Mouse (Mus musculus) MEL (cell line): ENCODE measurements at regions not wholly inside any gene's neighbourhood (a gene's known extent, or its start where the extent isn't known, plus 50 kb on each side); places are given as distances from the start of the nearest gene placed in this dataset.

Source experiments
- DNase-seq: peaks from one replicate; pipeline ENCODE4 v3.0.0; 2011; ENCODE audit warnings: low read depth, low spot score
- H3K27ac ChIP-seq: 2 replicates; pipeline ENCODE4 v1.5.1; 2012; ENCODE audit warnings: low read depth, mild to moderate bottlenecking, control low read depth, low read length, moderate library complexity; ENCODE audit not compliant: control insufficient read depth
- H3K27me3 ChIP-seq, 2 experiments: fragments of 150-350 bp in 1 of 2; sonication (generic) in 1 of 2; 2 replicates each; pipeline ENCODE4 v1.6.1; 2012; ENCODE audit warnings: low read length in 2 of 2, mild to moderate bottlenecking in 2 of 2, improper control_type of control experiment in 1 of 2, moderate library complexity in 1 of 2; ENCODE audit not compliant: insufficient read depth in 2 of 2, control insufficient read depth in 1 of 2
- H3K36me3 ChIP-seq, 2 experiments: 2 replicates each; pipeline ENCODE4 v1.6.1; 2012 to 2014; ENCODE audit warnings: low read length in 2 of 2, improper control_type of control experiment in 1 of 2, inconsistent platforms in 1 of 2, mild to moderate bottlenecking in 1 of 2; ENCODE audit not compliant: insufficient read depth in 2 of 2, control insufficient read depth in 1 of 2
- H3K4me1 ChIP-seq, 2 experiments: fragments of 150-350 bp in 1 of 2; sonication (generic) in 1 of 2; 2 replicates each; pipeline ENCODE4 v1.6.1; 2012; ENCODE audit warnings: low read length in 2 of 2, improper control_type of control experiment in 1 of 2, mild to moderate bottlenecking in 1 of 2; ENCODE audit not compliant: insufficient read depth in 2 of 2, control insufficient read depth in 1 of 2
- H3K4me3 ChIP-seq, 2 experiments: fragments of 150-350 bp in 1 of 2; sonication (generic) in 1 of 2; 2 replicates each; pipeline ENCODE4 v1.5.1; 2012; ENCODE audit warnings: low read depth in 2 of 2, low read length in 2 of 2, mild to moderate bottlenecking in 2 of 2, moderate library complexity in 2 of 2, control low read depth in 1 of 2, improper control_type of control experiment in 1 of 2; ENCODE audit not compliant: control insufficient read depth in 1 of 2, insufficient read depth in 1 of 2
- H3K79me2 ChIP-seq: 2 replicates; pipeline ENCODE4 v1.6.1; 2012; ENCODE audit warnings: mild to moderate bottlenecking, low read length, moderate library complexity; ENCODE audit not compliant: control insufficient read depth, poor library complexity, insufficient read depth
- H3K9ac ChIP-seq: 2 replicates; pipeline ENCODE4 v1.6.1; 2012; ENCODE audit warnings: low read depth, mild to moderate bottlenecking, control low read depth, low read length, moderate library complexity; ENCODE audit not compliant: control insufficient read depth, poor library complexity, severe bottlenecking
- H3K9me3 ChIP-seq: fragments of 150-350 bp; sonication (generic); replicated peaks from 2 replicates; pipeline ENCODE4 v1.6.1; 2012; ENCODE audit warnings: mild to moderate bottlenecking, low read length, improper control_type of control experiment, moderate library complexity; ENCODE audit not compliant: insufficient read depth
- CHD1 ChIP-seq: IDR thresholded peaks from 2 replicates; pipeline ENCODE4 v1.6.1; 2012; ENCODE audit warnings: low read depth, mild to moderate bottlenecking, inconsistent platforms, low read length, improper control_type of control experiment
- CHD2 ChIP-seq: IDR thresholded peaks from 2 replicates; pipeline ENCODE4 v1.6.1; 2011; ENCODE audit warnings: low read length, improper control_type of control experiment
- ELF1 ChIP-seq: IDR thresholded peaks from 2 replicates; pipeline ENCODE4 v1.6.1; 2014; ENCODE audit warnings: low read depth, mild to moderate bottlenecking, inconsistent platforms, low read length, improper control_type of control experiment, moderate library complexity
- EP300 ChIP-seq, 2 experiments: IDR thresholded peaks; 2 replicates each; pipeline ENCODE4 v1.6.1; 2011; ENCODE audit warnings: improper control_type of control experiment in 2 of 2, low read length in 2 of 2, low read depth in 1 of 2, mild to moderate bottlenecking in 1 of 2
- GABPA ChIP-seq: IDR thresholded peaks from 2 replicates; pipeline ENCODE4 v1.6.1; 2012; ENCODE audit warnings: low read depth, mild to moderate bottlenecking, inconsistent platforms, low read length, improper control_type of control experiment, moderate library complexity
- GATA1 ChIP-seq: IDR thresholded peaks from 2 replicates; pipeline ENCODE4 v1.6.1; 2011; ENCODE audit warnings: low read depth, low read length, improper control_type of control experiment
- HCFC1 ChIP-seq: IDR thresholded peaks from 2 replicates; pipeline ENCODE4 v1.6.1; 2012; ENCODE audit warnings: low read depth, mild to moderate bottlenecking, inconsistent platforms, low read length, improper control_type of control experiment, moderate library complexity
- JUND ChIP-seq: IDR thresholded peaks from 2 replicates; pipeline ENCODE4 v1.6.1; 2011; ENCODE audit warnings: low read depth, mild to moderate bottlenecking, improper control_type of control experiment, low read length
- KAT2A ChIP-seq: conservative IDR thresholded peaks from 2 replicates; pipeline ENCODE4 v1.6.1; 2012; ENCODE audit warnings: low read depth, low read length, improper control_type of control experiment, inconsistent platforms
- MAX ChIP-seq: IDR thresholded peaks from 2 replicates; pipeline ENCODE4 v1.6.1; 2011; ENCODE audit warnings: low read length, improper control_type of control experiment
- MAZ ChIP-seq: IDR thresholded peaks from 2 replicates; pipeline ENCODE4 v1.6.1; 2012; ENCODE audit warnings: low read depth, mild to moderate bottlenecking, inconsistent platforms, low read length, improper control_type of control experiment
- MXI1 ChIP-seq: IDR thresholded peaks from 2 replicates; pipeline ENCODE4 v1.6.1; 2011; ENCODE audit warnings: mild to moderate bottlenecking, low read depth, low read length, improper control_type of control experiment
- MYB ChIP-seq: IDR thresholded peaks from 2 replicates; pipeline ENCODE4 v1.6.1; 2011; ENCODE audit warnings: mild to moderate bottlenecking, low read depth, low read length, improper control_type of control experiment
- MYC ChIP-seq: IDR thresholded peaks from 2 replicates; pipeline ENCODE4 v1.6.1; 2011; ENCODE audit warnings: low read depth, mild to moderate bottlenecking, low read length, improper control_type of control experiment, moderate library complexity
- NRF1 ChIP-seq: IDR thresholded peaks from 2 replicates; pipeline ENCODE4 v1.6.1; 2014; ENCODE audit warnings: low read depth, mild to moderate bottlenecking, inconsistent platforms, low read length, improper control_type of control experiment, moderate library complexity; ENCODE audit not compliant: poor library complexity, insufficient read depth, severe bottlenecking
- RAD21 ChIP-seq: IDR thresholded peaks from 2 replicates; pipeline ENCODE4 v1.6.1; 2011; ENCODE audit warnings: mild to moderate bottlenecking, low read depth, low read length, improper control_type of control experiment
- SIN3A ChIP-seq: IDR thresholded peaks from 2 replicates; pipeline ENCODE4 v1.6.1; 2012; ENCODE audit warnings: low read length, improper control_type of control experiment, inconsistent platforms
- SMC3 ChIP-seq: IDR thresholded peaks from 2 replicates; pipeline ENCODE4 v1.6.1; 2011; ENCODE audit warnings: low read depth, low read length, improper control_type of control experiment
- TCF12 ChIP-seq: IDR thresholded peaks from 2 replicates; pipeline ENCODE4 v1.6.1; 2014; ENCODE audit warnings: low read depth, mild to moderate bottlenecking, inconsistent platforms, low read length, improper control_type of control experiment, moderate library complexity
- UBTF ChIP-seq: IDR thresholded peaks from 2 replicates; pipeline ENCODE4 v1.6.1; 2012; ENCODE audit warnings: low read depth, mild to moderate bottlenecking, inconsistent platforms, low read length, improper control_type of control experiment, moderate library complexity, borderline replicate concordance; ENCODE audit not compliant: insufficient read depth
- USF1 ChIP-seq: IDR thresholded peaks from 2 replicates; pipeline ENCODE4 v1.6.1; 2014; ENCODE audit warnings: low read depth, mild to moderate bottlenecking, inconsistent platforms, low read length, improper control_type of control experiment, moderate library complexity
- USF2 ChIP-seq, 2 experiments: IDR thresholded peaks; 2 replicates each; pipeline ENCODE4 v1.6.1; 2011 to 2012; ENCODE audit warnings: improper control_type of control experiment in 2 of 2, low read length in 2 of 2, borderline replicate concordance in 1 of 2, inconsistent platforms in 1 of 2, low read depth in 1 of 2, mild to moderate bottlenecking in 1 of 2; ENCODE audit not compliant: insufficient read depth in 1 of 2

GRCm38 (mm10) chr1:23214462-23215158, 112.6 kb upstream of the 4933415F23Rik start:
- no peaks in the 10 kb centered on the region for H3K79me2 ChIP-seq
- H3K9ac ChIP-seq: no peak overlapping the region
- H3K4me1 ChIP-seq: no peaks in the 10 kb centered on the region
- no peak for TF ChIP-seq MYC
- TF ChIP-seq MXI1: no peak
- TF ChIP-seq NRF1: no peak
- no peak for TF ChIP-seq TCF12
- TF ChIP-seq SIN3A: no peak
- H3K27me3 ChIP-seq: no peaks in the 10 kb centered on the region
- no peak for DNase-seq
- no peak overlapping the region for H3K4me3 ChIP-seq
- H3K36me3 ChIP-seq: no peaks in the 10 kb centered on the region
- H3K27ac ChIP-seq: no peak overlapping the region
- H3K9me3 ChIP-seq: no peaks in the 10 kb centered on the region

GRCm38 (mm10) chr1:23207843-23208242, 105.8 kb upstream of the 4933415F23Rik start:
- H3K27me3 ChIP-seq: peaks cover 0 to 1% of the 10 kb centered on the region in 2 experiments; a peak in 1 of 4 replicates
- H3K79me2 ChIP-seq: no peaks in the 10 kb centered on the region
- H3K9ac ChIP-seq: no peak overlapping the region
- TF ChIP-seq EP300 (IDR thresholded peaks at IDR 0.05; ENCODE audit: low read depth in 1 of 2, low read length in 2 of 2) (no peak), GATA1 (no peak), MXI1 (no peak), SMC3 (no peak), RAD21 (no peak), ELF1 (no peak), MAX (no peak), CHD1 (no peak), USF1 (no peak), HCFC1 (no peak), MAZ (no peak), MYB (no peak), CHD2 (no peak), KAT2A (no peak), USF2 (IDR thresholded peaks at IDR 0.05; ENCODE audit: borderline replicate concordance in 1 of 2, insufficient read depth in 1 of 2, low read depth in 1 of 2, low read length in 2 of 2) (no peak), UBTF (no peak), JUND (no peak), GABPA (no peak)
- no peaks in the 10 kb centered on the region for H3K4me1 ChIP-seq
- no peaks in the 10 kb centered on the region for H3K9me3 ChIP-seq
- no peak for DNase-seq
- H3K27ac ChIP-seq: no peak overlapping the region
- no peaks in the 10 kb centered on the region for H3K36me3 ChIP-seq
- no peak overlapping the region for H3K4me3 ChIP-seq
